Mouse (Mus musculus): ENCODE results near the gene Prdm11. TPM values are rescaled to one million over a fixed set of nuclear protein-coding genes. Genes with fewer than 3 reads are reported as not detected.

Prdm11 gene
- total and polyA plus RNA-seq, 2 experiments from 2014 or later = 2.6 to 12.2 TPM

DNA sequence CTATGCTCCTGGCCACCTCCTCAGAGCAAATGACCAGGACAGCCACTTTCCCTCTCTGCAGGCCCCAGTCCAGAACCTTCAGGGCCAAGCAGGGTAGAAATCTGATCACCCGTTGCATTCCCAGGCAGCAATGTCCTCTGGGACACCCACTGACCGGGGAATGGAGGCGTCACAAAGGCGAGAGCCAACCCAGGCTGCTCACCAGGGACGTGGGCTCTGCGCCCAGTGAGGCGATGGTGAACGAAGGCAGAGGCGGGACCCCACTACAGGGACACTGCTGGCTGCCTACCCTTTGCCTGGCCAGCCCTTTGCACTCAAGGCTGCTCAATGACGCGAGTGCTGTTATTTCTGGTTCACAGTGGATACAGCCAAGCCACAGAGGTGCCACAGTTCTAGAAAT lies 13.3 kb downstream of the Prdm11 start:
- H3K36me3 ChIP-seq (ENCODE audit: insufficient read depth, low read length) = no peaks in the 10 kb centered on the region
- no peak overlapping the region for H3K9ac ChIP-seq (replicated peaks; ENCODE audit: low read length, poor library complexity, severe bottlenecking)
- DNase-seq (ENCODE audit: low spot score) (no peak), ATAC-seq (ENCODE audit: low FRiP score) (peak; percentile 25)
- no peak overlapping the region for H3K4me2 ChIP-seq (ENCODE audit: low read depth, low read length, poor library complexity, severe bottlenecking)
- 59% methylated on average over 11 of the region's 11 CpGs for WGBS
- no peaks in the 10 kb centered on the region for H3K27me3 ChIP-seq (ENCODE audit: insufficient read depth, low read length)
- no peak for TF ChIP-seq CTCF (IDR thresholded peaks at IDR 0.05)
- H3K4me3 ChIP-seq (ENCODE audit: low read depth, low read length) = no peak overlapping the region
- no peaks in the 10 kb centered on the region for H3K9me3 ChIP-seq (ENCODE audit: low read length)
- no peak overlapping the region for H3K27ac ChIP-seq (ENCODE audit: low read depth, low read length)
- peaks cover 10% of the 10 kb centered on the region; the same call in 1 of the 2 replicates for H3K4me1 ChIP-seq (ENCODE audit: insufficient read depth, low read length)

DNA sequence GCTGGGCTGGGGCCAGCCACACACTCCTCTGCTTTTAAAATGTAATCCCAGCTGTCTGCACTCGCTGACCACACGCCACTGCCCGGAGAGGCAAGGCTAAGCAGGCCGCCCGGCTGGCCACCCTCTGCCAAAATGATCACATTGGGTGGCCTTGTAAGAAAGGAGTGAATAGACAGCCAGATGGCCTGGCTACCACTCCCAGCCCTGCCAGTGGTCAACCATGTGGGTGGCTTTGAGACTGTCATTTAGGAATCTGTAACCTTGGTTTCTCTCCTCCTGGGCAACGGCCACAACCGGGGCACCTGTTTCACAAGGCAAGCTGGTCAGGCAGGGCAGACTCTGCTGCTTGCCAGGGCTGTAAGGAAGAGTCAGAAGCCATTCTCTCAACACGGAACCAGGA lies 13.9 kb downstream of the Prdm11 start:
- Histone ChIP-seq H3K36me3 (ENCODE audit: insufficient read depth, low read length) (no peaks in the 10 kb centered on the region), H3K27ac (ENCODE audit: low read depth, low read length) (no peak overlapping the region), H3K9ac (replicated peaks; ENCODE audit: low read length, poor library complexity, severe bottlenecking) (no peak overlapping the region), H3K27me3 (ENCODE audit: insufficient read depth, low read length) (no peaks in the 10 kb centered on the region), H3K9me3 (ENCODE audit: low read length) (no peaks in the 10 kb centered on the region), H3K4me2 (ENCODE audit: low read depth, low read length, poor library complexity, severe bottlenecking) (no peak overlapping the region), H3K4me3 (ENCODE audit: low read depth, low read length) (no peak overlapping the region), H3K4me1 (ENCODE audit: insufficient read depth, low read length) (peaks cover 10% of the 10 kb centered on the region; the same call in 1 of the 2 replicates)
- WGBS = 57% methylated on average over 8 of the region's 8 CpGs
- DNase-seq (ENCODE audit: low spot score) (peak; percentile 81), ATAC-seq (ENCODE audit: low FRiP score) (peak; percentile 53)
- no peak for TF ChIP-seq CTCF (IDR thresholded peaks at IDR 0.05)

DNA sequence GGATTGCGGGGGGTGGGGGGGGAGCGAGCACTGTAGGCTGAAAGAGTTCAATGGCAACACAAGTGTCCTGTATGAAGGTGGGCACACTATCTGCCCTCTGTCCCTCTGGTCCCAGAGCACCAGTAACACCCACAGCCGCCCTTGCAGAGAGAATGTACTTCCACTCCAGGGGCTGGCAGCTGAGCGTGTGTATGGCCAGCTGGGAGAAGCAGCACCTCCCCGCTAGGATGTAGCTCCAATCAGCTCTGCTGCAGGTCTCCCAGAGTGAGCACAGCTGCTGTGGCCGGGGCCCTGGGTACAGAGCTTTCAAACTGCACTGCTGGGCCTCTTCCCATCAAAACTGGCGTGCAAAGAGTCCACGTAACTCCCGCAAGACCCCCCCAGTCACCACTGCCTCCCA lies 14.9 kb downstream of the Prdm11 start:
- H3K9ac ChIP-seq (replicated peaks; ENCODE audit: low read length, poor library complexity, severe bottlenecking) = no peak overlapping the region
- no peak for DNase-seq (ENCODE audit: low spot score)
- 53% methylated on average over 8 of the region's 9 CpGs for WGBS
- H3K9me3 ChIP-seq (ENCODE audit: low read length) = no peaks in the 10 kb centered on the region
- H3K27ac ChIP-seq (ENCODE audit: low read depth, low read length) = no peak overlapping the region
- TF ChIP-seq CTCF (IDR thresholded peaks at IDR 0.05) = no peak
- no peaks in the 10 kb centered on the region for H3K36me3 ChIP-seq (ENCODE audit: insufficient read depth, low read length)
- no peak for ATAC-seq (ENCODE audit: low FRiP score)
- H3K4me2 ChIP-seq (ENCODE audit: low read depth, low read length, poor library complexity, severe bottlenecking) = no peak overlapping the region
- no peaks in the 10 kb centered on the region for H3K27me3 ChIP-seq (ENCODE audit: insufficient read depth, low read length)
- H3K4me3 ChIP-seq (ENCODE audit: low read depth, low read length) = no peak overlapping the region
- peaks cover 10% of the 10 kb centered on the region; the same call in 1 of the 2 replicates for H3K4me1 ChIP-seq (ENCODE audit: insufficient read depth, low read length)

DNA sequence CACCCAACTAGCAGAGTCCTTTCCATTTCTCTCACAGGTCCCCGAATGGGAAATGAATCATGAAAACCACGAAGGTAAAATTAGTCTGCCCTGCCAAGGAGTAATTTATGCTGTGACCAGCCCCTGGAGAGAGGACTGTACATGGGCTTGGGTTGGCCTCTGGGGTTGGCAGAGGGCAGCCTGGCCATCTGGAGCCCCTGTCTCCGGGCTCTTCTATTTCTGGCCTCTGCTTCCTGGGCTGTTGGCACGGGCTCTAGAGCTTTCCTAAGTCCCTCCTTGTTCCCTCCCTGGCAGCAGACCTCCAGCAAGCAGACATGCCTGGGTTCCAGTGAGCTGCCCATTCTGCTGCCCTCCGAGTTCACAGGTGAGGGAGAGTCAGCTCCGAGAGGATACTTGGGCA lies 15.9 kb downstream of the Prdm11 start:
- 62% methylated on average over 6 of the region's 6 CpGs for WGBS
- H3K4me3 ChIP-seq (ENCODE audit: low read depth, low read length) = no peak overlapping the region
- peak; percentile 74 for DNase-seq (ENCODE audit: low spot score)
- H3K27ac ChIP-seq (ENCODE audit: low read depth, low read length) = no peak overlapping the region
- H3K36me3 ChIP-seq (ENCODE audit: insufficient read depth, low read length) = no peaks in the 10 kb centered on the region
- no peak for ATAC-seq (ENCODE audit: low FRiP score)
- H3K4me2 ChIP-seq (ENCODE audit: low read depth, low read length, poor library complexity, severe bottlenecking) = no peak overlapping the region
- no peaks in the 10 kb centered on the region for H3K9me3 ChIP-seq (ENCODE audit: low read length)
- H3K9ac ChIP-seq (replicated peaks; ENCODE audit: low read length, poor library complexity, severe bottlenecking) = no peak overlapping the region
- no peaks in the 10 kb centered on the region for H3K27me3 ChIP-seq (ENCODE audit: insufficient read depth, low read length)
- peaks cover 10% of the 10 kb centered on the region; the same call in 1 of the 2 replicates for H3K4me1 ChIP-seq (ENCODE audit: insufficient read depth, low read length)
- TF ChIP-seq CTCF (IDR thresholded peaks at IDR 0.05) = no peak

DNA sequence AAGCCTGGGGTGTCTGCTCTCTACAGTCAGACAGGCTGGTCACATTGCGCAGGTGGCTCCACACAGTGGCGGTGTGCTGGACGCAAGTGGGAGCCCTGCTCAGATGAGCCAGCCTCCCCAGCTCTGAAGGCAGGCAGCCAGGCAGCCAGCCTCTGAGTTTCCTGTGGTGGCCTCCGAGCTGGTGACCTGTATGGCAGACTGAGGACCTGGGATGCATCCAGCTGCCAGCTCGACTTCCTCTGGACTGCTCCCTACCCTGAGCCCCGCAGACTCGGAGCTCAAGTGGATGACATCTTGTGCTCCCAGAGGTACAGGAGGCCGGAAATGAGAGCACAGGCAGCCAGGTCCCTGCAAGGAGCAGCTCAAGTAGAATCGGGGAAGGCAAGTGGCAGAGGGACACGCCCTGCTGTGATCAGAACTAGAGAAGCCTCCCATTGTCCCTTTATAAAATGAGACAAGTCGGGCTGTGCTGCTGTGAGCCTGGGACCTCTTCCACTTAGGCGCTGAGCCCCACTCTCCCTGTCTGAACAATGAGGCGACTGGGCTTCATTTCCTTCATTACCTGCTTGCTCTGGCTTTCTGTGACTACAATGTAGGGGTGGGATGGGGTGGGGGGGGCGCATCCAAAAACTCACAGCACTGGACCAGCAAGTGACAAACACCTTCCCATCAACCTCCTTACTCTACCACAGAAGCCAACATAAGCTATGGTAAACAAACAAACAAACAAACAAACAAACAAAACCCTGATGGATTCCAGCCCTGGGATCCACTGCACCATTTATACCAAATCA lies 16.5 kb downstream of the Prdm11 start:
- Histone ChIP-seq H3K27me3 (ENCODE audit: insufficient read depth, low read length) (no peaks in the 10 kb centered on the region), H3K9ac (replicated peaks; ENCODE audit: low read length, poor library complexity, severe bottlenecking) (no peak overlapping the region), H3K4me3 (ENCODE audit: low read depth, low read length) (no peak overlapping the region), H3K9me3 (ENCODE audit: low read length) (no peaks in the 10 kb centered on the region), H3K27ac (ENCODE audit: low read depth, low read length) (no peak overlapping the region), H3K4me1 (ENCODE audit: insufficient read depth, low read length) (peaks cover 10% of the 10 kb centered on the region; the same call in 1 of the 2 replicates), H3K36me3 (ENCODE audit: insufficient read depth, low read length) (no peaks in the 10 kb centered on the region), H3K4me2 (ENCODE audit: low read depth, low read length, poor library complexity, severe bottlenecking) (no peak overlapping the region)
- peak; percentile 20; the same call in 1 of the 2 replicates for TF ChIP-seq CTCF (IDR thresholded peaks at IDR 0.05)
- peak; percentile 47 for DNase-seq (ENCODE audit: low spot score)
- ATAC-seq (ENCODE audit: low FRiP score) = 0 out of 2 replicates have a peak, but pooled peaks have one; percentile 11
- WGBS = 42% methylated on average over 14 of the region's 14 CpGs

DNA sequence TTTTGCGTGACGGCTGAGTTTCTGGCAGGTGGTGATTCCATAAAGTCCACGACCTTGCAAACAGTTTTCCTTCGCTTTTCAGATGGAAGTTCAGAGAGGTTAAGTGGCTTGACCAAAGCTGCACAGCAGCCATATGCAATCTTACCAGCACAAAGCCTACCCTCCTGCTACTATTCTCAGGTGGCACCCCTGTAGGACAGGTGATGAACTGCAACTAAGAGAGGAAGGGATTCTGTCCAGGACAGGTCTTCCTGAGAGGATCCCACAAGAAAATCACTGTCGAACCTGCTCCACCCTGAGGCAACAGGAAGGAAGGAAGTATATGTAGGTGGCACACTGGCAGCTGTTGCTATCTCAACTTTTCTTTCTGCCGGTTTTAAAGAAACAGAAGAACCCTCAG lies 17.1 kb downstream of the Prdm11 start:
- ATAC-seq (ENCODE audit: low FRiP score) (no peak), DNase-seq (ENCODE audit: low spot score) (no peak)
- 74% methylated on average over 6 of the region's 6 CpGs for WGBS
- H3K9ac ChIP-seq (replicated peaks; ENCODE audit: low read length, poor library complexity, severe bottlenecking) = no peak overlapping the region
- H3K9me3 ChIP-seq (ENCODE audit: low read length) = no peaks in the 10 kb centered on the region
- peak; percentile 26; the same call in 1 of the 2 replicates for TF ChIP-seq CTCF (IDR thresholded peaks at IDR 0.05)
- peaks cover 10% of the 10 kb centered on the region; the same call in 1 of the 2 replicates for H3K4me1 ChIP-seq (ENCODE audit: insufficient read depth, low read length)
- H3K4me3 ChIP-seq (ENCODE audit: low read depth, low read length) = no peak overlapping the region
- H3K27me3 ChIP-seq (ENCODE audit: insufficient read depth, low read length) = no peaks in the 10 kb centered on the region
- no peaks in the 10 kb centered on the region for H3K36me3 ChIP-seq (ENCODE audit: insufficient read depth, low read length)
- H3K27ac ChIP-seq (ENCODE audit: low read depth, low read length) = no peak overlapping the region
- no peak overlapping the region for H3K4me2 ChIP-seq (ENCODE audit: low read depth, low read length, poor library complexity, severe bottlenecking)

Data from midbrain, postnatal 0 days (tissue).